Mouse (Mus musculus) frontal cortex, postnatal 25 days (tissue): ENCODE data around the gene Ino80b.

Source experiments
- DNase-seq, 2 experiments: peaks; one replicate each; pipeline ENCODE4 v3.0.0; 2022; ENCODE audit warnings: low spot score in 2 of 2

Ino80b gene

GRCm38 (mm10) chr6:83140044-83140443 lies 14.8 kb upstream of the Ino80b start:
- DNase-seq = no peak

- no peak for DNase-seq
Observed at GRCm38 (mm10) chr6:83138056-83138455, 12.8 kb upstream of the Ino80b start.

GRCm38 (mm10) chr6:83137576-83137950 lies 12.3 kb upstream of the Ino80b start:
- no peak for DNase-seq

GRCm38 (mm10) chr6:83136881-83137575 lies 11.8 kb upstream of the Ino80b start:
- DNase-seq = no peak

GRCm38 (mm10) chr6:83136291-83136880 lies 11.2 kb upstream of the Ino80b start:
- DNase-seq = no peak

- no peak for DNase-seq
Observed at GRCm38 (mm10) chr6:83135571-83136161, 10.4 kb upstream of the Ino80b start.

GRCm38 (mm10) chr6:83134951-83135513 lies 9.8 kb upstream of the Ino80b start, which contains the start of gene Rtkn:
TSS of gene Rtkn (plus strand) at chr6:83135463.
- no peak for DNase-seq

- DNase-seq = no peak
Observed at GRCm38 (mm10) chr6:83134226-83134625, 9.0 kb upstream of the Ino80b start.

- no peak for DNase-seq
Observed at GRCm38 (mm10) chr6:83132176-83132919, 7.1 kb upstream of the Ino80b start.

- DNase-seq = no peak
Observed at GRCm38 (mm10) chr6:83131469-83132034, 6.3 kb upstream of the Ino80b start.

- DNase-seq = no peak
Observed at GRCm38 (mm10) chr6:83127419-83127818, 2.2 kb upstream of the Ino80b start.

- peak; percentile 70 to 81 for DNase-seq
Observed at GRCm38 (mm10) chr6:83124851-83125312, 349 bp downstream of the Ino80b start.

GRCm38 (mm10) chr6:83122961-83123360 lies 2.3 kb downstream of the Ino80b start:
- no peak for DNase-seq

GRCm38 (mm10) chr6:83121863-83122710 lies 3.1 kb downstream of the Ino80b start:
- DNase-seq = no peak

GRCm38 (mm10) chr6:83120930-83121862 lies 4.0 kb downstream of the Ino80b start, which contains the start of gene Wbp1:
TSS of gene Wbp1 (minus strand) at chr6:83121559.
- peak; percentile 88 to 92 for DNase-seq

- no peak for DNase-seq
Observed at GRCm38 (mm10) chr6:83119734-83120051, 5.5 kb downstream of the Ino80b start.

GRCm38 (mm10) chr6:83118825-83119733 lies 6.2 kb downstream of the Ino80b start:
- no peak for DNase-seq

- DNase-seq = no peak
Observed at GRCm38 (mm10) chr6:83118369-83118768, 6.9 kb downstream of the Ino80b start.

GRCm38 (mm10) chr6:83117616-83118015 lies 7.6 kb downstream of the Ino80b start:
- no peak for DNase-seq
